Mouse (Mus musculus): ENCODE measurements at regions not wholly inside any gene's neighbourhood (a gene's known extent, or its start where the extent isn't known, plus 50 kb on each side); places are given as distances from the start of the nearest gene placed in this dataset.

DNA sequence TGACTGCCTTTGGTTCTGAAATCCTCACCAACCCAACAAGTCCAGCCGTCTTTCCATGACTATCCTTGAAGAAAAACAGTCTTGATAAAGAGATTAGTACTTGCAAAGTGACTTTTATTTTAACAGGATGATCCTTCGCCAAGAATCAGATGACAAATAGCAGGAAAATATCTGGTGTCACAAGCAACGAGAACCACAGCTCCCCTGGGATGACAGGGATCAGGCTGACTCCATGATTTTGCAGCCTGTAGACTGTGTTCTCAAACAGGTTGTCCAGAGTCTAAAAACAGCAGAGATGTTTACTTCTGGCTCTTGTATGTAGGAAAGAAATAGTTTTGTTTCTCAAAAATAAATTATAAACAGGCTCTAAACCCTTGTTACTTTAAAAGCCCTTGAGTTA is 63.3 kb downstream of the Tmem18 start:
- DNase-seq (ENCODE audit: low read depth, low spot score) = no peak

DNA sequence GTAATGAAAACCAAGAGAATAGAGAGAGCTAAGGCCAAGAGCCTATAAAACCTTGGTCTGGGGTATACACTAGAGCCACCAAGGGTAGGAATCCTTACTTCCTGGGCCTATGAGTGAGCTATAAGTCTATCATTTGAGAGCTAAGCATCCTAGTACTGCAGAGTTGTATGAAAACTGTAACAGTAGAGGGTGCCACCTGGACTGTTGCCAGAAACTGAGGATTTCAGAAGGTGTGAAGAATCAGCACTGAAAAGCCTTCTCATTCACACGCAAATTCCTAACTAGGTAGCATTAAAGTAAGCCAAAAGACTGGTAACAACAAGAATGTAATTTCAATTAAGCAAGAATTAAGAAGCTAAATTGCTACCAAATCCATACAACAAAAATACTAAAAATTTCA is 67.3 kb downstream of the Tmem18 start:
- no peak for DNase-seq (ENCODE audit: low read depth, low spot score)

DNA sequence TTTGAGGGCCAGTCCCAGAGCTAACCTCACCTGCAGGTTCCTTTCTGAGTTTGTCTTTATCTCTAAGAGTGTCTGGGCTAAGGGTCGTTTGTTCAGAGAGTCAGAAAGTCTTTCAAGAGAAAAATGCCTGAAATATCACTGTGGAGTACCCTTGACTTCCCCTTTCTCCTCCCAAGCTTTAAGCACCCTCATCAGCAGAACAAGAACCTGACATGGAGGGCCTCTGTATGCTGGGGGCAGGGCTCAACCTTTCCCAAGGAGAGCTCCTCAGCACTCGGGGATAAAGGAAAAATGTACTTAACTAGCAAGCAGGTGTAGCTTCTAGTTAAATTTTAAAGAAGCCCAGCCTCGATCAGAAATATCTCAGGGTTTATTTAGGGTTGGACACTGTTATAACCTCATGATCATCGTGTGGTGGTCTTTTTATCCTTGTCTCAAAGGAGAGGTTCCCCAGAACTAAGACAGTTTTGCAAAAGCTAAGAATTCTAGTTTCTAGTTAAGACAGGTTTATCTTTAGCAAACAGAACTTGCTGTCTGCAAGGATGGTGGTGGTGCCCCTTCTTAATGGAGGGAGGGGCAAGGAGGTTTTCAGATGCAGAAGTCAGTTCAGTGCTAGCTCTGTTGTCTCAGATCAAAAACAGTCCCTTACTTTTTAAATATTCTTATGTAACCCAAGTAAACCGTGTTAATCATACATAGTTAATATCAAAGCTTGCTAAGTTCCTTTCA is 70.3 kb downstream of the Tmem18 start:
- DNase-seq (ENCODE audit: low read depth, low spot score) = no peak

DNA sequence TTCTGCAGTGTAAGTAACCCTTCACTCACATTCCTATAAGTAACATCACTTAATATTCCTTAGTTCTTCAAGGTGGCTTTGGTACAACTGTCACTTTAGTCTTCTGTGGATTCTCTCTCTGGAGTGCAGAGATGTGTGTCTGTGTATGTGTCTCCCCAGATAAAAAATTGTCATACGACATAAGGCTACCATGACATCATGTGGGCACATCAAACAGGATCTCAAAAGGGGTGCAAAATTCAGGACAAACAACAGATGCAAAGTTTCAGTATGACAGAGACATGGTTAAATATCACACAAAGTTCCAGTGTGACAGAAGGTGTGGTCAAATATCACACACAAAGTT is 70.8 kb downstream of the Tmem18 start:
- no peak for DNase-seq (ENCODE audit: low read depth, low spot score)

DNA sequence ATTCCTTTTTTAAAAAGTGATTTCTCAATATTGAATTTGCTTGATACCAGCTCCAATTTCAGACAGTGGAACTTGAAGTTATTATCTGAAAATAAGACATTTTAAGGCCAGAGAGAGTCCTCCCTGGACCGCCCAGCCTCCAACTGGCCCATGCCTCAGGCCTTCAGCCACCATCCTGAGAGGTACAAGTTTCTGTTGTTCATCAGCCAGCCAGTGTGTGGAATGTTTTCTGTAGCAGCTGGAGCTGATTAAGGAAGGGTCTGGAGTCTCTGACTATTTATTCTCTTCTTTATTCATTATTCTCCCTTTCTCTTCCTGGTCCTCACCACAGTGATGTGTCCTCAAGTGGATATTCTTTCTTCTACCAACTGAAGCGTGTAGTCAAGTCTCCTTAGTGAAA is 94.6 kb downstream of the Tmem18 start:
- DNase-seq (ENCODE audit: low read depth, low spot score) = no peak

DNA sequence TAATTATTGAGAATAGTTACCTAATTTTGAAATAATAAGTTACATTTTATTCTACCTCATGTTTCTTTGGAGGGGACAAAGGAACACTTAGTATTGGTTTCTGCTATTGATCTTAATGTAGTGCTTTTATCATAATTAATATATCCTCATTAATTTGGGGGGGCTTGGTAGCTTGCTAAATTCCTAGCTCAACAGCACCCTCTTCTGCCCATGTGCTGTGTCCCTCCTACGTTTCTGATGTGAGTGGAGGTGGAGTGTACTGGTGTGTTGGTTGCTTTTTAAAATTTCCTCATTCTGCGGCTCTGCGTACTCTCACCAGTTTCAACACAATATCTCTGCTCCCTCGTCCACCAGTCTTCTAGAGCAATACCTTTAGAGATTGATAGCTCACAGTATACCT is 105.8 kb downstream of the Tmem18 start:
- no peak for DNase-seq (ENCODE audit: low read depth, low spot score)

DNA sequence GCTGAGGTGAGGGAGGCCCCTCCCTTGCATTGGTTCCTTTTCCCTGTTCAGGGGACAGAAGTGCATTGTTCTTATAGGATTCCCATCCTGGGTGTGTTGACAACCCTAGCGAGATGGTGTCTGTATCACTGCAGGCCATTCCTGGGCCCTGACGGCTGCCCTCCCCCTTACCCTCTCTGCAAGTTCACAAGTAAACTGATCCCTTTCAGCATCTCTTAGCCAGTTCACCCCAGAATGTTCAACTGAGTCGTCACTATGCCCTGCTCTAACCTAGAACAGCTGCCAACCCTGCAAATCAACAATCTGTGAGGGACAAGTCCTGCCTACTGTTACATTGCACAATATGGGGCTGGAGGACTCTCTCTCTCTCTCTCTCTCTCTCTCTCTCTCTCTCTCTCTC is 109.3 kb downstream of the Tmem18 start:
- DNase-seq (ENCODE audit: low read depth, low spot score) = no peak

DNA sequence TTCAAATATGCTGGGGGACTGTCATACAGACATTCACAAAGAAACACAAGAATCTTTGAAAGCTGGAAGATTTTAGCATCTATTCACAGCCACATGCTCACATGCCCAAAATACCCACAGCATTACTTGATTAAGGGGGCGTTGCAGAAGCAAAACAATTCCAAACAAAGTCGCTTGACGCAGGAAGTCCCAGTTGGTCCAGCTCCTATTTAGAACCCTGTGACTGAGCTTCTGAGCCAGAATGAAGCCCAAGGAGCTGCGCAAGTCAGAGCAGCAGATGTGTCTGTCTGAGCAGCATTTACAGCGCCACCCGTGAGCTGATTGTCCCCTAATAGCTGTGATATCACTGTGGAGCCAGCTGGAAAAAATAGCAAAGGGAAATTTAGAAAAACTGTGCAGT is 114.0 kb downstream of the Tmem18 start:
- DNase-seq (ENCODE audit: low read depth, low spot score) = no peak

DNA sequence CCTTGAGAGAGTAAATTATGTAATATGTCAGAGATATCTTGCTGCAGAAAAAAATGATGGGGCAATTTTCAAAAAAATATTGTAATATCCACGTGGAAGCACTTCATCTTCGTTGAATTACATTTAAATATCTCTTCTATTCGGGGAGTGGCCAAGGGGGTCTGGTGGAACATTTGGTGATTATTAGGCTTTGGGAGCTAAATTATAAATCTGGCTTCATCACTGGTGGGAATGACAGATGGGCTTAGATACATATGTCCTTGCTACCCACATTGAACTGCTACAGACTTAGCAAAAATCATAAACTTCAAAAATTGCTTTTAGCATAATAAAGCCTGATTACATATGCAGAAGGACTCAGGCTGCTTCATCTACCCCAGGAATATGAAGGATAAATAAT is 119.5 kb downstream of the Tmem18 start:
- no peak for DNase-seq (ENCODE audit: low read depth, low spot score)

DNA sequence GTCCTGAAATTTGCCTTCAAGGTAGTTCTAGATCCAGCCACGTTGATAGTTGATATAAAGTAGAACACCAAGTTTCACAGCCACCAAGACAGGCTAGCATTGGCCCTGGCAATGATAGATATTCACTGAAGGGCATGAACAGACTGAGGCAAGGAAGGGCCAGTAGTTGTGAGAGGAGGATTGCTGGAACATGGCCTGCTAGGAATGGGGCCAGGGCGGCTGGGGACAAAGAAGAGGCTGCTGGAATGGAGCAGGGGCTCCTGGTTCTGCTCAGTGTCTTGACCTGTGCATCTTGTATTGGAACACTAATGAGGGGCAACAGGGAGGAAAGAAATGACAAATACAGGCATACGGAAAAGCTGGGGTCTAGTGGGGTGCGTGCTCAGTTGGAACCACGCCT is 123.0 kb downstream of the Tmem18 start:
- DNase-seq (ENCODE audit: low read depth, low spot score) = no peak

DNA sequence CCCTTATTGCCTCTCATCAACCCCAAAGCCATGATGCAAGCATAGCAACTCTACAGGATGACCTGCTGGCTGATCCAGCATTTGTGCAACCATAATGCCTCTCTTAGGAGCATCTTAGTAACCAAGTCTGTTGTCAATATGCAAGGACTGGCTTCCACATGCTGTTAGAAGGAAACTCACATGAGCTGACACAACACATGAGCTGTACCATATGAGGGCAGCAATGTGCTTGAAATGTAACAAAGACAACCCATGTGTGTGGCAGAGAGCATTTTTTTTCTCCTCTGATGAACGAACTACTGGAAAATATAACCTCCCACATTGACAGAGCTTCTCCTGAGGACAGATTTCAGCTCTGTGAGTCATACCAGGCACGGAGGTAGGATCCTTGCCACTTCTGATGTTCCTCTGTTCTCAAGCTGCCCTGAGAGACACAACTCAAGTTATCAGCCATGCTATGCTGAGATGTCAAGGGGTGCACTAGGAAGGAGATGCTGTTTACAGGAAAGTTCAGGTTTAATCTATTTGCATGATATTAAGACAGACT is 124.5 kb downstream of the Tmem18 start:
- no peak for DNase-seq (ENCODE audit: low read depth, low spot score)

DNA sequence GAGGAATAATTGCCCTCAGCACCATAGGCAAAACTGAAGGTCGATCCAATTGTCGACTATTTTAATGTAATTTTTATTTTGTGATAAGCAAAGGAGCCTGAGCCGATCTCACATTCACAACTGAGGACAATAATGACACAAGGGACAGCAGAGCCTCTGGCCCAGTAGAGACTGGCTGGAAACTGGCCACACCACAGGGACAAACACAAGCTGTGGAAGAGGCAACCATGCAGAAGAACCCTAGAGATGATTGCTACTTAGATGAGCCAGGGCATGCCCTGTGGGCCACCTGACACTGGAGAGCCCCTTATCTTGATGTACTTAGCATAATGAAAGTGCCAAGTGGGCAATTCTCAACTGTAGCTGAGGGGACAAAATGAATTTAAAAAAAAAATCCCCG is 126.3 kb downstream of the Tmem18 start:
- DNase-seq (ENCODE audit: low read depth, low spot score) = no peak

DNA sequence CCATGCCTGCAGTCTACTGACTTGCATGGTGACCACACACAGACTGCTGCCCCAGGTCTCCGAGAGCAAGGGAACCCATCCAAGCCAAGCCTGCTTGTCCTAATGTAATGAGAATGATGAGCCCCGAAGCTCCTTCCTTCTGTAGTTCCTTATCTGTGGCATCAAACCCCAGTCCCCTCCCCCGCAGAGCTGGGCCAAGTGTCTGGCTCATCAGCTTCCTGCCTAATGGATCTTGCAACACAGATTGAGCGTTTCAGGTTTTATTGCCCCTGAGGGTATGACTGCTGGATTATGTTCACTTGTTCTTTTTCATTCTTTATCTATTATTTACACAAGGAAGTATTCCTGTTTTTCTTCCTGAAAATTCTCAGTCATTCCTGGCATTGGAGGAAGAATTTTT is 142.5 kb downstream of the Tmem18 start:
- DNase-seq (ENCODE audit: low read depth, low spot score) = peak; percentile 11

DNA sequence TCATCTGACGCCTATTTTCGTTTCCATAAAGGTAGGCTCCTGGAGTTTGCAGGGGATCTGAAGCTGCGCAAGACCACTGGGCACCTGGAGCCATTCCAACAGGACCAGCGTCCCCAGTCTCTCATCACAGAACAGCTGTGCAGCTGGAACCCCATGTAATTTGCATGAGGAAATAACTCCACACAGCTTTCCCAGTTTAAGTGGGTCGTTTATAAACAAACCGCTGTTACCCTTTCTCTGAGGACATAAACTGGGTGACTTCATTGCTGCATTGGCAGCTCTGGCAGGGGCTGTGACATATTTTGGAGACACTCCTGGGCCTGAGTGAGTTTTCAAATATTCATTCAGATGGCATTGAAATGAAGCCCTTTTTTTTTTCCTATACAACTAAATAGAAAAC is 145.2 kb downstream of the Tmem18 start:
- DNase-seq (ENCODE audit: low read depth, low spot score) = no peak

DNA sequence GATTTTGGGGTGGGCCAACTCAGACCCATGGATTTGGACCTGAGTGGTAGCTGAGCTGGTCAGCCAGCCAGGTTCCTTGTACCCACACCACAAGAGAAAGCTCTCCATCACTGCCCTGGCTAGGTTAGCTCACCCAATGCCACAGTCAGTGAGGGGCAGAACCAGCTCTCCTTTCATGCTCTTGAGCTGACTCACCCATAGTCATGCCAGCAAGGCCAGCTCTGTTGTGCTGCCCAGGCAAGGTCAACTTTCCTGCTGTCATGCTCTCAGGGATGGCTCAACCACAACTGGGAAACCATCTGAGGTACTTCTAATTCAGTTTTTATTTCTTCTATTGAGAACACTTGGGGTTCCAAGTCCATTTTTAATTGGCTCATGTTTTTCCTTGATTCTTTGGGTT is 116.5 kb upstream of the Alkal2 start:
- DNase-seq (ENCODE audit: low read depth, low spot score) = no peak

DNA sequence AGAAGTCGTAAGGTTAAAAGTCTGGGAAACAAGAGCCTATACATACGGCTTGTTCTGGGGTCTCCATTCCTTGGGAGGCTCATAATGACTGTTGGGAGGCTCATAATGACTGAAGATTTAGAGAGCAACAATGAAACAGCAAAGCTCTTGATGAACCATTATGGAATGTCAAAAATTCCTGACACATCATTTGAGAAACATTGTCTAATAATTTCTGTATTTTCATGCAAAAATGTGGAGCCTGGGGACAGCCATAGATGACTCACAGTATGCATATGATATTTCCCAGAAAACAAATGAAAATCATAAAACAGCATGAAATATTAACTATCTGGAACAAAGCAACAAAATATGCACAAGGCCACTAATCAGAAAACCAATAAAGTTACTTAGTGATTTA is 90.8 kb upstream of the Alkal2 start:
- no peak for DNase-seq (ENCODE audit: low read depth, low spot score)

DNA sequence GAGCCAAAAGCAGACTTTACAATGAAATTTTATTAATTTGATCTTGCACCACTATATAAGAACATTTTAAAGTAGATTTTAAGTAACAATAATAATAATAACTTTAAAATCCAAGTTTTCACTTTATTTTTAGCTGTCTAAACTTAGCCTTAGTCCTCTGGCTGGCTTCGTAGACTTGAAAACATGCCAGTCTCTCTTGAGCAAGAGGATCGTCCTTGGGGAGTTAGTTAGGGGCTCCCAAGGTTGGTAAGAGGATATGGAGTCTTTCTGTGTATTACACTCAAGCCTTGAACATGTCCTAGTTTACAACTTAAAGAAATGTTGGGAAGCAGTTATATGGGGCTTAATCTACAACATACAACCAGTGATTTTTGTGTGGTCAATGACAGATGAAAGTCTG is 68.0 kb upstream of the Alkal2 start:
- no peak for DNase-seq (ENCODE audit: low read depth, low spot score)

DNA sequence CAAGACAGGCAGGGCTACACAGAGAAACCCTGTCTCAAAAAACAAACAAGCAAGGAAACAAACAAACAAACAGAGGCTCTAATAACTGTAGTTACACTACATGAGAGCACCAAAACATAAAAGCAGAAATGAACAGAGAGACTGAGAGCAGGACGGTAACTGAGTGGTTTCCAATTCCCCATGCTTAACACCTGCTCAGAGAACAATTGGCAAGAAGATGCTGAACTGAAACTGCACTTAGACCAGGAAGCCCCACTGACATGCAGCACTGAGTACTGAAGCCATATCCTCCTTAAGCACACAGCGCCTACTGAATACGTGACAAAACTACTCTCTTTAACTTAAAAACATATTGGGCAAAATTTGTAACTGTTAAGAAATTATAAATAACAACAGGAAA is 52.7 kb upstream of the Alkal2 start:
- DNase-seq (ENCODE audit: low read depth, low spot score) = no peak

Data from mesoderm, embryonic 11.5 days (tissue).